Mouse (Mus musculus) E14TG2a.4 (cell line): Measurements from ENCODE around the gene A730061H03Rik.

ENCODE experiments used
- CTCF ChIP-seq: conservative IDR thresholded peaks from 2 replicates; pipeline ENCODE4 v1.5.1; 2014; ENCODE audit warnings: low read length
- NANOG ChIP-seq: IDR thresholded peaks from 2 replicates; pipeline ENCODE4 v1.6.1; 2014; ENCODE audit warnings: borderline replicate concordance, low read length, mixed read lengths

DNA sequence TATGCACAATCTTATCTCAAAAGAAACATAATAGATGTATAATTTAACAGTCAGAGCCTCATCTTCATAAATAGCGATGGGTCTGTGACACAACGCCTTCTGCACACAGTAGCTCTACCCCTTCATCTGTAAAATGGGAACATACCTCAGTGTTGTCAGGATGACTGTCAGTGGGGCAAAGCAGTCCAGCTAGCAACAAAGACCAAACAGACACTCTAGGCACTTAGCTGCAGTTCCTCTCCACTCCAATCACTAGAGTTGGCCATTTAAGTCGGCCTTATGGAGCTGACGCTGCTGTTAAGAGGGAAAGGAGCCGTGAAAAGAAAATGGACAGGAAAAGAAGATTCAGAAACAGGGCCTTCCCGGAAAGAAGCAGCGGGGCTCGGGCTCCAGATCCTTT lies 8.4 kb downstream of the A730061H03Rik start:
- no peak for TF ChIP-seq CTCF
- TF ChIP-seq NANOG: no peak
